Mouse (Mus musculus) testis, adult 2 months (tissue): Measurements from ENCODE around the gene Tmem116.

Experiments
- CTCF ChIP-seq: fragments of 200-500 bp; IDR thresholded peaks from 2 replicates; pipeline ENCODE4 v1.5.1; 2012; ENCODE audit warnings: low read depth, mild to moderate bottlenecking, inconsistent platforms, low read length, moderate library complexity; ENCODE audit not compliant: control insufficient read depth, insufficient read depth, insufficient replicate concordance
- POLR2A ChIP-seq: fragments of 200-500 bp; IDR thresholded peaks from 2 replicates; pipeline ENCODE4 v1.6.1; 2012; ENCODE audit warnings: low read depth, mild to moderate bottlenecking, inconsistent platforms, low read length, moderate library complexity; ENCODE audit not compliant: control insufficient read depth

DNA sequence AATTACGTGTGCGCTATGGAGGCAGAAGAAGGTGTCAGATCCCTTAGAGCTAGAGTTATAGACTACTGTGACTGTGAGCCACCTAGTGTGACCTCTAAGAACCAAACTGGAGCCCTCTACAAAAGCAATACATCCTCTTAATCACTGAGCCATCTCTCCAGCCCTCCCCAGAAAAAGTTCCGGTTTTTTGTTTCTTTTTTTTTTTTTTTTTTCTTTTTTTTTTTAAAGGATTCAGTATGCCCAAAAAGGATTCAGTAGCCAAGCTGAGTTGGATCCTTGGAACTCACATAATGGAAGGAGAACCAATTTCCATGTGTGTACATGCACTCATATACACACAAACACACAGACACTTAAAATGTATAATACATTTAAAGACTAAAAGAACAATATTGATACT, 91.7 kb downstream of the Tmem116 start:
- no peak for TF ChIP-seq POLR2A
- TF ChIP-seq CTCF = no peak
